Mouse (Mus musculus): ENCODE data around the gene Lipt2. TPM values are rescaled to one million over a fixed set of nuclear protein-coding genes. Genes with fewer than 3 reads are reported as not detected.

The Lipt2 gene
- polyA plus RNA-seq (2011; ENCODE audit: insufficient read depth, insufficient read length, low replicate concordance, missing spikeins): 1.5 and 3.9 TPM in 2 replicates

DNA sequence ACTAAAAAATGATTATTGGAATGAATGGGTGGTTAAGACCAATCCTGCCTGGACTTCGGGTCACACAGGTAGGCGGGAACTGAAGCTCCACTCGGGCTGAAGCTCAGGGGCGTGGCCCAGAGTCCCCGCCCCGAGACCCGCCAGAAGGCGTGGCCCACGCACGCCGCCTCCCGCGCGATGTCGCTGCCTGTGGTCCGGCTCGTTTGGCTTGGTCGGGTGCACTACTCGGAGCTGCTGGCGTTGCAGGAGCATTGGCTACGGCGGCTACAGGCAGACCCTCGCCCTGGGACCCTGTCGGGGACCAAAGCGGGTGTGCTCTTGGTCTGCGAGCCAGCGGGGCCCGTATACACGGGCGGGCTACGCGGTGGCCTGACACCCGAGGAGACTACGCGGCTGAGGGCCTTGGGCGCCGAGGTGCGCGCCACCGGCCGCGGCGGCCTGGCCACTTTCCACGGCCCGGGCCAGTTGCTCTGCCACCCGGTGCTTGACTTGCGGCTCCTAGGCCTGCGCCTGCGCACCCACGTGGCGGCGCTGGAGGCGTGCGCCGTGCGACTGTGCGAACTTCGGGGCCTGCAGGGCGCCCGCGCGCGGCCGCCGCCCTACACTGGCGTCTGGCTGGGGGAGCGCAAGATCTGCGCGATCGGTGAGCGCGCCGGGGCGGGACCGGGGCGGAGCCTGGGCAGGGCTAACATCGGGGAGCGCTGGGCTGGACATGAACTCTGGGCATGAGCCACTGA is at the start of gene Lipt2:
Lipt2 (plus strand) TSS at position 173 of the 737 bp plus-strand sequence.
- under 1% methylated on average over 76 of the region's 78 CpGs for WGBS
- Histone ChIP-seq H3K4me1 (ENCODE audit: control insufficient read depth, insufficient read depth, low read length) (peaks cover 2% of the 10 kb centered on the region; the same call in 1 of the 2 replicates), H3K4me3 (replicated peaks; ENCODE audit: control insufficient read depth, low read depth, low read length) (peak within 1 kb of the TSS; percentile 77), H3K27ac (ENCODE audit: control insufficient read depth, insufficient read depth, low read depth, low read length, poor library complexity) (peak within 1 kb of the TSS; percentile 84)
- TF ChIP-seq CTCF (IDR thresholded peaks at IDR 0.05; ENCODE audit: control insufficient read depth, insufficient read depth, low read length) (no peak), POLR2A (IDR thresholded peaks at IDR 0.05; ENCODE audit: borderline replicate concordance, control insufficient read depth, low read depth, low read length) (0 out of 2 replicates have a peak, but pooled peaks have one; percentile 47)

DNA sequence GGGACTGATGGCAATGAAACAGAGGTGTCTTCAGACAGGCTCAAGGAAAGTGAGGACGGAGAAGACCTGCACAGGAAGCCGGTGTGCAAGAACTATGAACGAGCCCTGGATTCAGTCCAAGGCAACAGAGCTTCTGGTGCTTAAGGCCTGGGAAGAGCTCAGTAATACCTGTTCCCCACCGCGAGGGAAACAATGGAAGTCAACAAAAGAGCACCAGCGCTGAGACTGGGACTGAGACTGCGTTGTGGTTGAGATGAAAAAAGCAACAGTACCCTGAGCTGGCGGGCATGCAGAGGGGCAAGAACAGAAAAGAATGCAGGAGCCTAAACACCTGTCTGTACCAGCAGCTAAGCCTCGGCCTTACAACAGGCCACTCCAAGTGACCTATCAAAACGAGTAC is 47.6 kb upstream of the Lipt2 start:
- WGBS: 83% methylated on average over 10 of the region's 10 CpGs
- no peak overlapping the region for H3K27ac ChIP-seq (ENCODE audit: control insufficient read depth, insufficient read depth, low read depth, low read length, poor library complexity)
- TF ChIP-seq POLR2A (IDR thresholded peaks at IDR 0.05; ENCODE audit: borderline replicate concordance, control insufficient read depth, low read depth, low read length) (no peak), CTCF (IDR thresholded peaks at IDR 0.05; ENCODE audit: control insufficient read depth, insufficient read depth, low read length) (no peak)
- H3K4me1 ChIP-seq (ENCODE audit: control insufficient read depth, insufficient read depth, low read length): no peaks in the 10 kb centered on the region; the same call in 1 of the 2 replicates
- no peak overlapping the region for H3K4me3 ChIP-seq (replicated peaks; ENCODE audit: control insufficient read depth, low read depth, low read length)

DNA sequence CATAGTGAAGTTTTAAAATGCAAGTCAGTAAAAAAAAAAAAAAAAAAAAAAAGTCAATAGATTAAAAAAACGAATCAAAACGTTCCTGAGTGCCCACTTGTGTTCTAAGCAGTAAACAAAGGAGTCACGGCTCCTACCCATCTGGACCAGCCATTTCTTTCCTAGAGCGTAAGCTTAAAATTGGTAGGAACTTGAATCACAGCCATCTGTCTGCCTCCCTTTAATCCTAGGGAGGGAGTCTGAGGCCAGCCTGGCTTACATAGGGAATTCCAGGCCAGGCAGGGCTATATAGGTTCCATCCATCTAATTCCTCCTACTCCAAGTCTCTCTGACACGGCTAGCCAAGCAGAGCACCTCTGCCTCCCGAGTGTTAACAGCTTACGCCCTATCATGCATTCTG is 45.3 kb upstream of the Lipt2 start:
- TF ChIP-seq CTCF (IDR thresholded peaks at IDR 0.05; ENCODE audit: control insufficient read depth, insufficient read depth, low read length) (no peak), POLR2A (IDR thresholded peaks at IDR 0.05; ENCODE audit: borderline replicate concordance, control insufficient read depth, low read depth, low read length) (no peak)
- 87% methylated on average over 7 of the region's 7 CpGs for WGBS
- no peak overlapping the region for H3K27ac ChIP-seq (ENCODE audit: control insufficient read depth, insufficient read depth, low read depth, low read length, poor library complexity)
- H3K4me1 ChIP-seq (ENCODE audit: control insufficient read depth, insufficient read depth, low read length): no peaks in the 10 kb centered on the region
- no peak overlapping the region for H3K4me3 ChIP-seq (replicated peaks; ENCODE audit: control insufficient read depth, low read depth, low read length)

DNA sequence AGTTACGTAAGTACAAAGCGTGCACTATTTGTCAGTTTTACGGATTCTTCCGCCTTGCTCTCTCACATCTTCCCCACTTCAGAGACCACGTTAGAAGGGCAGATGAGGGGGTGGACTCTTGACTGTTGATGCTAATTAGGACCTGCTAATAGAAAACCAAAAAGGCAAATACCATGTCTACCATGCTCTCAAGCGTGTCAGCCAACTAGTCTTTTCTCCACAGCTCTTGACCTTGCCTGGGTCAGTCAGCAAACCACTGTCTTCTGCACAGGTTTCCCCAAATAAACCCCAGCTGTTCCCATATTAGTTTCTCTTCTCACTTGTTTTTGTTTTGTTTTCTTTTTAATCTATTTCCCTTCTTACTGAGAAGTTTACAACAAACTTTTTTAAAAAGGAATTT is 44.8 kb upstream of the Lipt2 start:
- no peak for TF ChIP-seq CTCF (IDR thresholded peaks at IDR 0.05; ENCODE audit: control insufficient read depth, insufficient read depth, low read length)
- no peak for TF ChIP-seq POLR2A (IDR thresholded peaks at IDR 0.05; ENCODE audit: borderline replicate concordance, control insufficient read depth, low read depth, low read length)
- 92% methylated on average over 6 of the region's 6 CpGs for WGBS
- Histone ChIP-seq H3K4me3 (replicated peaks; ENCODE audit: control insufficient read depth, low read depth, low read length) (no peak overlapping the region), H3K27ac (ENCODE audit: control insufficient read depth, insufficient read depth, low read depth, low read length, poor library complexity) (no peak overlapping the region), H3K4me1 (ENCODE audit: control insufficient read depth, insufficient read depth, low read length) (no peaks in the 10 kb centered on the region)

DNA sequence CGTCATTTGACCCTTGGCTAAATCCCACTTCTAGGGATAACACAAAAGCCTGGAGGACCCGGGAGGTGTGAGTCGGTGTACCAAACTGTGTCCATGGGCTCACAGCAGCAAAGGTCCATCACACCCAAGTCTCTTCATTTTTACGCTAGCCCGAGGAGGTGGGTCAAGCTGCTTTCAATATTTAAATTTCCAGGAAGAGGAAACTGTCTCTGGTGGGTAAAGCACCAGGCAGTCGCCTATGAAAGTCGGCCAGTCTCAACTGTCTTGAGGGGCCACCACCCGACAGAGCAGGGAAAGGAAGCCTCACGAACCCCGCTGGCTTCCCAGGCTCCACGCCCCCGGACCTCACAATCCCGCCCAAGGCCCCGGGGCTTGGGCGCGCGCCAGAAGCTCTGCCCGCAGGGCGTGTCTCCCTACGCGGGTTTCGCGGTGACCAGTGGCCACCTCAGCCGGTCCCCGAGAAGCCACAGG is 38.3 kb upstream of the Lipt2 start:
- TF ChIP-seq POLR2A (IDR thresholded peaks at IDR 0.05; ENCODE audit: borderline replicate concordance, control insufficient read depth, low read depth, low read length) (no peak), CTCF (IDR thresholded peaks at IDR 0.05; ENCODE audit: control insufficient read depth, insufficient read depth, low read length) (no peak)
- peak overlapping the region; percentile 85 for H3K27ac ChIP-seq (ENCODE audit: control insufficient read depth, insufficient read depth, low read depth, low read length, poor library complexity)
- H3K4me3 ChIP-seq (replicated peaks; ENCODE audit: control insufficient read depth, low read depth, low read length): peak overlapping the region; percentile 98
- H3K4me1 ChIP-seq (ENCODE audit: control insufficient read depth, insufficient read depth, low read length): no peaks in the 10 kb centered on the region; the same call in 1 of the 2 replicates
- 1% methylated on average over 25 of the region's 25 CpGs for WGBS

DNA sequence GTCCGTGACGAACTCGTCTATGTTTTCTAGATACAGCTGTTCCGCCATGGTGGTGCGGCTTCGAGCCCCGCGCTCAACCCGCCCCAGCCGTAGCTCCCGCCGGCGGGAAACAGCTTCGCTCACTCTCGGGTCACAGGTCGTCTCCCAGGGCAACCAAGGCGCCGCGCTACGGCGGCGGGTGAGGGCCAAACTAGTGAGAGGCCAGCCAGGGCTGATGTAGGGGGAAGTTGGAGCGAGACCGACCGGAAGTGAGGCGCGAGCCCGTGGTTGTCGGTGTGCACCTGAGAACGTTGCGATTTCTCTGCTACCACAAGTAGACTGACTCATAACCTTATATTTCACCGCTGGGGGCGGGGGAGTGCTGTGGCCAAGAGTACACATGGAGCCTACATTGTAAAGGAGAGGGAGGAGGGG is 37.7 kb upstream of the Lipt2 start, which contains the start of gene Pold3:
Pold3 (minus strand) TSS at position 190 of the 414 bp plus-strand sequence.
- Histone ChIP-seq H3K4me3 (replicated peaks; ENCODE audit: control insufficient read depth, low read depth, low read length) (peak within 1 kb of the TSS; percentile 98), H3K27ac (ENCODE audit: control insufficient read depth, insufficient read depth, low read depth, low read length, poor library complexity) (peak within 1 kb of the TSS; percentile 85), H3K4me1 (ENCODE audit: control insufficient read depth, insufficient read depth, low read length) (no peaks in the 10 kb centered on the region; the same call in 1 of the 2 replicates)
- WGBS: under 1% methylated on average over 33 of the region's 33 CpGs
- peak; percentile 86 for TF ChIP-seq POLR2A (IDR thresholded peaks at IDR 0.05; ENCODE audit: borderline replicate concordance, control insufficient read depth, low read depth, low read length)
- peak; percentile 13; the same call in 1 of the 2 replicates for TF ChIP-seq CTCF (IDR thresholded peaks at IDR 0.05; ENCODE audit: control insufficient read depth, insufficient read depth, low read length)

DNA sequence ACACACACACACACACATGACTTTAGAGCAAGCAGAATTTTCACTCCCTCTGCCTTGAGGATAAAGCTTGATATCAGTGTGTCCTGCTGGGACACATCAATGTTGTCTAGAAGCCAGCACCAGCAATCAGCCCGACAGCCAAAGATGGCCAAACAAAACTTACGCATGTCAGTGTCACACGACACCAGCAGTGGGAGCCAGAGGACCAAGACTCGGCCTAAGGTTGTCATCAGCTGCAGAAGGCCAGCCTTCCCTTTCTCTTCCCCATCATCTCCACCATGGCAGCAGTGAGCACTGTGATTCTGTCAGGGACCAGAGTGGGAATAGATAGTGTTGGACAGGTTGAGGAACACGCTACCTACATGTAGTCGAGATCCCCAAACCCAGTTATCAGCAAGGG is 35.6 kb upstream of the Lipt2 start:
- TF ChIP-seq POLR2A (IDR thresholded peaks at IDR 0.05; ENCODE audit: borderline replicate concordance, control insufficient read depth, low read depth, low read length) (no peak), CTCF (IDR thresholded peaks at IDR 0.05; ENCODE audit: control insufficient read depth, insufficient read depth, low read length) (peak; percentile 82)
- Histone ChIP-seq H3K4me1 (ENCODE audit: control insufficient read depth, insufficient read depth, low read length) (no peaks in the 10 kb centered on the region; the same call in 1 of the 2 replicates), H3K4me3 (replicated peaks; ENCODE audit: control insufficient read depth, low read depth, low read length) (no peak overlapping the region), H3K27ac (ENCODE audit: control insufficient read depth, insufficient read depth, low read depth, low read length, poor library complexity) (no peak overlapping the region)
- WGBS: 28% methylated on average over 6 of the region's 6 CpGs

DNA sequence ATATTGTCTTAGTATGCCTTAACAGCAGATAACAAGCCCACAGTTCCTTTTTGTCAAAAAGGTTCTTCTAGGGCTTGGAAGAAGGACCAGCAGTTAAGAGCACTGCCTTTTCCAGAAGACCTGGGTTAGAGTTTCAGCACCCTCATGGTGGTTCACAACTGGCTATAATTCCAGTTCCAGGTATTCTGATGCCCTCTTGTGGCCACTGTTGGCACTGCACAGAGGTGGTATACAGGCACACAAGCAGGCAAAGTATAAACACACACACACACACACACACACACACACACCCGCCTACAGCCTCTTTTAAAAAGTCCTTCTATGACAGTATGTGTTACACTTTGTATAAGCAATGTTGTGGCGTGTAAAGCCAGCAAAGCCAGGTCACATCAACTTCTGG is 34.9 kb upstream of the Lipt2 start:
- Histone ChIP-seq H3K4me3 (replicated peaks; ENCODE audit: control insufficient read depth, low read depth, low read length) (no peak overlapping the region), H3K4me1 (ENCODE audit: control insufficient read depth, insufficient read depth, low read length) (no peaks in the 10 kb centered on the region; the same call in 1 of the 2 replicates), H3K27ac (ENCODE audit: control insufficient read depth, insufficient read depth, low read depth, low read length, poor library complexity) (no peak overlapping the region)
- TF ChIP-seq POLR2A (IDR thresholded peaks at IDR 0.05; ENCODE audit: borderline replicate concordance, control insufficient read depth, low read depth, low read length) (no peak), CTCF (IDR thresholded peaks at IDR 0.05; ENCODE audit: control insufficient read depth, insufficient read depth, low read length) (peak; percentile 57)
- 61% methylated on average over 2 of the region's 2 CpGs for WGBS

Data from bone marrow, adult 2 months (tissue).